ENCODE assay signal across 11 mouse cellular contexts in the genomic region with DNA sequence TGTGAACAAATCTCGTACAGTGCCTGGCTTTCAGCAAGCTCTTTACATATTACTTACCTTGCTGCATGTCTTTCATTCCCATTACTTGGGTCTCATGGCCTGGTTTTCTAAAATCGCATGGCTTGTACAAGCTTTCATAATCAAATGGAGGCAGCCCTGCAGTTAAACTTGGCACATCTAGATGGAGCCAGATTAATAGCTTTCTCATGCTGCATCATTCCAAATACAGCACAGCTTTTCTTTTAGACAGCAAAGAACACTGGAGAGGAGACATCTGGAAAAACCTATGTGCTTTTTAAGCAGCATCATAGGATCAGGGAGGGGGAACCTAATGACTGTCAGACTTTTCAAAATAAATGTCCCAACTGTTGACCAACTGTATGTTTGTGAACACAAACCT. TPM values are rescaled to one million over a fixed set of nuclear protein-coding genes. Genes with fewer than 3 reads are reported as not detected.
A peak's percentile ranks its signal among the peaks of the same experiment; 100 is the strongest.
DNase-seq lines count a peak whose midpoint lies in the region; ATAC-seq and TF ChIP-seq lines count a peak whose summit lies in the region.
"Had no signal": no experiment of that assay in that cellular context is flagged by ENCODE, and none has a peak within 500 bp of the region (broad histone marks: within the 10 kb centered on the region; RNA-seq: fewer than 3 reads in every experiment).

No protein-coding gene starts in this region.

- H3K9ac ChIP-seq in hindbrain, postnatal 0 days (replicated peaks; ENCODE audit: low read length): no peak overlapping the region
- no peak overlapping the region for H3K9ac ChIP-seq in hindbrain, embryonic 13.5 days
- H3K9ac ChIP-seq in lung, postnatal 0 days (replicated peaks; ENCODE audit: low read depth): no peak overlapping the region
- H3K9ac ChIP-seq in embryonic facial prominence, embryonic 14.5 days (ENCODE audit: low read depth, low read length): no peak overlapping the region
- H3K9ac ChIP-seq: kidney, embryonic 15.5 days; lung, embryonic 15.5 days had no signal

- DNase-seq in cerebellum, postnatal 14 days: peak; percentile 15 to 38
- no peak for DNase-seq in cerebellum, adult 9-11 months
- peak; percentile 68 for DNase-seq in hindbrain, postnatal 0 days (ENCODE audit: low spot score)
- DNase-seq in lung, postnatal 0 days (ENCODE audit: low spot score): peak; percentile 33
- DNase-seq in lung, postnatal 4 days: no peak
- DNase-seq in embryonic facial prominence, embryonic 14.5 days (ENCODE audit: low spot score): peak; percentile 60
- no peak for DNase-seq in embryo, embryonic 10.5 days (ENCODE audit: low spot score)
- DNase-seq: thymus, postnatal 25 days had no signal

- 62% methylated on average over 2 of the region's 2 CpGs for WGBS in hindbrain, postnatal 0 days
- WGBS in hindbrain, embryonic 13.5 days: 75% methylated on average over 2 of the region's 2 CpGs
- WGBS in lung, postnatal 0 days: 56% methylated on average over 2 of the region's 2 CpGs
- 64% methylated on average over 2 of the region's 2 CpGs for WGBS in embryonic facial prominence, embryonic 14.5 days

- no peaks in the 10 kb centered on the region for H3K36me3 ChIP-seq in hindbrain, postnatal 0 days (ENCODE audit: insufficient read depth, low read length)
- H3K36me3 ChIP-seq in hindbrain, embryonic 13.5 days: no peaks in the 10 kb centered on the region
- no peaks in the 10 kb centered on the region for H3K36me3 ChIP-seq in lung, postnatal 0 days (ENCODE audit: insufficient read depth, low read length)
- H3K36me3 ChIP-seq in embryonic facial prominence, embryonic 14.5 days (ENCODE audit: control insufficient read depth, insufficient read depth, low read length): no peaks in the 10 kb centered on the region
- H3K36me3 ChIP-seq: kidney, embryonic 15.5 days; lung, embryonic 15.5 days had no signal

- peak; percentile 59 for TF ChIP-seq CTCF in hindbrain, postnatal 0 days (IDR thresholded peaks at IDR 0.05; ENCODE audit: low read depth)
- TF ChIP-seq CTCF in lung, postnatal 0 days (IDR thresholded peaks at IDR 0.05): peak; percentile 50

- no peaks in the 10 kb centered on the region for H3K9me3 ChIP-seq in hindbrain, postnatal 0 days (ENCODE audit: low read length)
- no peaks in the 10 kb centered on the region for H3K9me3 ChIP-seq in hindbrain, embryonic 13.5 days
- no peaks in the 10 kb centered on the region for H3K9me3 ChIP-seq in lung, postnatal 0 days (ENCODE audit: low read length)
- no peaks in the 10 kb centered on the region for H3K9me3 ChIP-seq in embryonic facial prominence, embryonic 14.5 days (ENCODE audit: control insufficient read depth, low read length)
- H3K9me3 ChIP-seq: kidney, embryonic 15.5 days; lung, embryonic 15.5 days had no signal

- ATAC-seq in hindbrain, postnatal 0 days: no peak
- ATAC-seq in hindbrain, embryonic 13.5 days (ENCODE audit: low FRiP score): no peak
- no peak for ATAC-seq in lung, postnatal 0 days
- no peak for ATAC-seq in embryonic facial prominence, embryonic 14.5 days (ENCODE audit: low read depth)

- H3K4me3 ChIP-seq in hindbrain, postnatal 0 days (ENCODE audit: low read length): no peak overlapping the region
- no peak overlapping the region for H3K4me3 ChIP-seq in hindbrain, embryonic 13.5 days
- no peak overlapping the region for H3K4me3 ChIP-seq in lung, postnatal 0 days (ENCODE audit: low read depth, low read length)
- no peak overlapping the region for H3K4me3 ChIP-seq in embryonic facial prominence, embryonic 14.5 days (ENCODE audit: low read depth, low read length)
- H3K4me3 ChIP-seq: kidney, embryonic 15.5 days; lung, embryonic 15.5 days had no signal

- H3K4me1 ChIP-seq in hindbrain, postnatal 0 days (ENCODE audit: insufficient read depth, low read length): no peaks in the 10 kb centered on the region
- H3K4me1 ChIP-seq in hindbrain, embryonic 13.5 days (replicated peaks): no peaks in the 10 kb centered on the region
- H3K4me1 ChIP-seq in lung, postnatal 0 days (ENCODE audit: insufficient read depth, low read depth, low read length): no peaks in the 10 kb centered on the region
- no peaks in the 10 kb centered on the region for H3K4me1 ChIP-seq in embryonic facial prominence, embryonic 14.5 days (ENCODE audit: control insufficient read depth, insufficient read depth, low read length)
- H3K4me1 ChIP-seq: kidney, embryonic 15.5 days; lung, embryonic 15.5 days had no signal

- H3K4me2 ChIP-seq in hindbrain, postnatal 0 days (ENCODE audit: low read depth, low read length): no peak overlapping the region
- H3K4me2 ChIP-seq in hindbrain, embryonic 13.5 days: no peak overlapping the region
- no peak overlapping the region for H3K4me2 ChIP-seq in lung, postnatal 0 days (replicated peaks; ENCODE audit: low read depth, low read length)
- H3K4me2 ChIP-seq in embryonic facial prominence, embryonic 14.5 days (ENCODE audit: low read depth, low read length): no peak overlapping the region
- H3K4me2 ChIP-seq: kidney, embryonic 15.5 days; lung, embryonic 15.5 days had no signal

- H3K27me3 ChIP-seq in hindbrain, postnatal 0 days (ENCODE audit: insufficient read depth, low read length): no peaks in the 10 kb centered on the region
- no peaks in the 10 kb centered on the region for H3K27me3 ChIP-seq in hindbrain, embryonic 13.5 days
- no peaks in the 10 kb centered on the region for H3K27me3 ChIP-seq in lung, postnatal 0 days (replicated peaks; ENCODE audit: insufficient read depth, low read length)
- H3K27me3 ChIP-seq in embryonic facial prominence, embryonic 14.5 days (replicated peaks; ENCODE audit: control insufficient read depth, insufficient read depth, low read length): no peaks in the 10 kb centered on the region
- H3K27me3 ChIP-seq: kidney, embryonic 15.5 days; lung, embryonic 15.5 days had no signal

- H3K27ac ChIP-seq in hindbrain, postnatal 0 days: no peak overlapping the region
- H3K27ac ChIP-seq in hindbrain, embryonic 13.5 days: no peak overlapping the region
- H3K27ac ChIP-seq in lung, postnatal 0 days (ENCODE audit: low read length): no peak overlapping the region
- H3K27ac ChIP-seq in embryonic facial prominence, embryonic 14.5 days (replicated peaks; ENCODE audit: low read depth, low read length): no peak overlapping the region
- H3K27ac ChIP-seq: kidney, embryonic 15.5 days; lung, embryonic 15.5 days had no signal

- TF ChIP-seq EP300 in lung, postnatal 0 days (IDR thresholded peaks at IDR 0.05): 0 out of 2 replicates have a peak, but pooled peaks have one; percentile 16

RNA-seq across cellular contexts. Expression of gene Rpgr, which starts 16.3 kb away (rescaled TPM):
- 13.2 and 17.9 TPM in 2 replicates for total RNA-seq in hindbrain, postnatal 0 days (2014; rRNA removed)
- polyA plus RNA-seq in hindbrain, postnatal 0 days (2015; fragmentation: Nextera tagmentation; extraction: Ambion mirVana): 22.3 and 22.9 TPM in 2 replicates
- 45.0 and 45.6 TPM in 2 replicates for polyA plus RNA-seq in hindbrain, embryonic 13.5 days (2015; fragmentation: Nextera tagmentation; extraction: Ambion mirVana)
- polyA plus RNA-seq in lung, postnatal 0 days (2015; fragmentation: Nextera tagmentation; extraction: Ambion mirVana): 8.0 and 8.9 TPM in 2 replicates
- polyA plus RNA-seq in embryonic facial prominence, embryonic 14.5 days (2014; fragmentation: Nextera tagmentation; extraction: Ambion mirVana): 11.1 and 11.3 TPM in 2 replicates

RNA-seq across cellular contexts. Expression of gene Otc, which starts 19.1 kb away (rescaled TPM):
- not detected in 2 replicates for total RNA-seq in hindbrain, postnatal 0 days (2014; rRNA removed)
- polyA plus RNA-seq in hindbrain, postnatal 0 days (2015; fragmentation: Nextera tagmentation; extraction: Ambion mirVana): 0.13 TPM in 1 of 2 replicates, not detected in the other
- 0.09 TPM in 1 of 2 replicates, not detected in the other for polyA plus RNA-seq in hindbrain, embryonic 13.5 days (2015; fragmentation: Nextera tagmentation; extraction: Ambion mirVana)
- 0.17 TPM in 1 of 2 replicates, not detected in the other for polyA plus RNA-seq in lung, postnatal 0 days (2015; fragmentation: Nextera tagmentation; extraction: Ambion mirVana)
- polyA plus RNA-seq in embryonic facial prominence, embryonic 14.5 days (2014; fragmentation: Nextera tagmentation; extraction: Ambion mirVana): not detected in 2 replicates

Comparison
In these comparisons a context has a peak if more than half of its experiments do, and no peak if none do; other contexts are left out.
1. DNase-seq: peak in cerebellum, postnatal 14 days (2 of 2), hindbrain, postnatal 0 days (single experiment), lung, postnatal 0 days (single experiment) and embryonic facial prominence, embryonic 14.5 days (single experiment); none in cerebellum, adult 9-11 months (single experiment), lung, postnatal 4 days (0 of 2) and embryo, embryonic 10.5 days (single experiment).